Mouse (Mus musculus) G1E (cell line): ENCODE measurements around the gene Unc45b.
"Not testable (repeated sequence)": the region's sequence is repeated elsewhere in the genome, so short reads cannot be mapped to it uniquely, and the experiment has no call there.

Experiments
- CTCF ChIP-seq: IDR thresholded peaks from 2 replicates; pipeline ENCODE4 v1.5.1; 2012; ENCODE audit warnings: low read depth, low read length, inconsistent platforms, mixed read lengths
- GATA2 ChIP-seq: IDR thresholded peaks from 2 replicates; pipeline ENCODE4 v1.6.1; 2012; ENCODE audit warnings: low read depth, low read length, inconsistent platforms, borderline replicate concordance
- TAL1 ChIP-seq: conservative IDR thresholded peaks from 2 replicates; pipeline ENCODE4 v1.6.1; 2012; ENCODE audit warnings: low read depth, low read length, inconsistent platforms, mixed read lengths

DNA sequence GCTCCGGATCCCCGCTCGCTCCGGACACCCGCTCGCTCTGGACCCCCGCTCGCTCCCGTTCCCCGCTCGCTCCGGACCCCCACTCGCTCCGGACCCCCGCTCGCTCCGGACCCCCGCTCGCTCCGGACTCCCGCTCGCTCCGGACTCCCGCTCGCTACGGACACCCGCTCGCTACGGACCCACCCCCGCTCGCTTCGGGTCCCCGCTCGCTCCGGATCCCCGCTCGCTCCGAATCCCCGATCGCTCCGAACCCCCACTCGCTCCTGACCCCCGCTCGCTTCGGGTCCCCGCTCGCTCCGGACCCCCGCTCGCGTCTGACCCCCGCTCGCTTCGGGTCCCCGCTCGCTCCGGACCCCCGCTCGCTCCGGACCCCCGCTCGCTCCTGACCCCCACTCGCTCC is 20.8 kb downstream of the Unc45b start:
- not testable (repeated sequence) for TF ChIP-seq GATA2, CTCF, TAL1
